Mouse (Mus musculus) heart, postnatal 4 days (tissue): Measurements from ENCODE around the gene Tmie. TPM values are rescaled to one million over a fixed set of nuclear protein-coding genes. Genes with fewer than 3 reads are reported as not detected.
"Not testable (repeated sequence)": the region's sequence is repeated elsewhere in the genome, so short reads cannot be mapped to it uniquely, and the experiment has no call there.

Source experiments
- DNase-seq: peaks from one replicate; pipeline ENCODE4 v3.0.0; 2021
- microRNA-seq, 2 experiments: library from miRNA; unstranded; fragments of <30 nt; microRNA quantifications; one replicate each; pipeline ENCODE4 v1.2.0; 2021 to 2022
- total RNA-seq, 2 experiments: library from RNA; stranded (reverse); gene quantifications; 2 replicates each; pipeline ENCODE4 v1.2.3; 2021

The Tmie gene
- total RNA-seq, 2 experiments from 2014 or later, result 0.43 to 0.45 TPM

DNA sequence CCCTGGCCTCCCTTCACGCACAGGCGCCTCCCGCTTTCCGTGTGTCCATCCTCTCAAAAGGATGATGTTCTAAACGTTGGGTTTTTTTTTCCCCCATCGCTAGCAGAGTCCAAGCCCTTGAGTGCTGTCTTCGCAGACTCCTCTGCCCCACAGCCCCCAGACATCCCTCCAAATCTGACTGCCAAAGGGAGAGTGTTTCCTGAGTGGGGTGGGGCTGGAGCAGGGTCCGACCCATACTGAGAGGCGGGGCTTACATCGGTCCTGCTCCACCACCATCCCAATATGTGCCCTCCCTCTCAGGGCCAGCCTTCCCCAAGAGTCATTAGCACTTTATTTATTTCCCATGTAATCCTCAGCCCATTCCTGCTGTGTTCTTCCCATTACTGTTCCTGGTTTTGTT is 45.0 kb downstream of the Tmie start:
- DNase-seq, result no peak

DNA sequence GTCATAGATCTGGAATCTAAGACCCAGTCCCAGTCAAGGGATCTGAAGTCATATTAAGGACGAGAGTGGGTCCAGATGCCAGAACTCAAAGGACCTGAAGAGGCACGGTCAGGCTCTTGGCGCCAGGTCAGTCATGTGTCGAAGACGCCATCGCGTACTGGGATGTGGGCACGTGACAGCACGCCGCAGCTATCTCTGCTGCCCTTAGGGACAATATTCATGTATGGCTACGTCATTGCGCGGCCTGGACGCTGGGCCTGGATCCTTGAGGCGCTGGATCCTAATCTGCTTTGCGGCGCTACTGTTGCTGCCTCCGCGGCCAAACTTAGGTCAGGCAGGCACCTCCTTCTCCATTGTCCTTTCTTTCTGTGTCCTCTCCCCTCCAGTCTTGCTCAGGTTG is 45.5 kb downstream of the Tmie start, which contains the start of gene Prss45:
Prss45 (plus strand) TSS at position 178 of the 400 bp plus-strand sequence.
- no peak for DNase-seq

DNA sequence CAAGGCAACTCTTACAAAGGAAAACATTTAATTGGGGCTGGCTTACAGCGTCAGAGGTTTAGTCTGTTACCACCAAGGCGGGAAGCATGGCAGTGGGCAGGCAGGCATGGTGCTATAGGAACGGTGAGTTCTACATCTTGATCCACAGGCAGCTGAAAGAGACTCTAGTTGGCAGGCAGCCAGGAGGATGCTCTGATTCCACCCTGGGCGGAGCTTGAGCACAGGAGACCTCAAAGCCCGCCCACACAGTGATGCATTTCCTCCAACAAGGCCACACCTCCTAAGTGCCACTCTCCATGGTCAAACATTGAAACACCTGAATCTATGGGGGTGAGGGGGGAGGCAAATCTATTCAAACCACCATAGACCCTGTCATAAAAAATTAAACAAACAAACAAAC is 46.9 kb downstream of the Tmie start:
- DNase-seq, result no peak

DNA sequence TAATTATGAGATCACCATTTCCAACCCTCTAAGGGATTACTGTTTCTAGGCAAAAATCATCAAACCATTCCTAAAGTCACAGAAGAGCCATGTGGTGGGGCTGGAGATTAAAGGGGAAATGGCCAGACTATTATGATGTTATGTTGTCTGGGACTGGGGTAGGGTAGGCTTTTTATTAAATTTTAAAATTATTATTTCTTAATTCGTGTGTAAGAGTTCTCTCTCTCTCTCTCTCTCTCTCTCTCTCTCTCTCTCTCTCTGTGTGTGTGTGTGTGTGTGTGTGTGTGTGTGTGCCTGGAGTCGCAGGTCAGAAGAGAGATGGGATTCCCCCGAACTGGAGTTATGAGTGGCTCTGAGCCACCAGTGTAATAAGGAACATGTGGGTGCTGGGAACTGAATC is 53.5 kb downstream of the Tmie start, which contains the start of gene Prss43:
Prss43 (plus strand) TSS at position 301 of the 400 bp plus-strand sequence.
- no peak for DNase-seq

DNA sequence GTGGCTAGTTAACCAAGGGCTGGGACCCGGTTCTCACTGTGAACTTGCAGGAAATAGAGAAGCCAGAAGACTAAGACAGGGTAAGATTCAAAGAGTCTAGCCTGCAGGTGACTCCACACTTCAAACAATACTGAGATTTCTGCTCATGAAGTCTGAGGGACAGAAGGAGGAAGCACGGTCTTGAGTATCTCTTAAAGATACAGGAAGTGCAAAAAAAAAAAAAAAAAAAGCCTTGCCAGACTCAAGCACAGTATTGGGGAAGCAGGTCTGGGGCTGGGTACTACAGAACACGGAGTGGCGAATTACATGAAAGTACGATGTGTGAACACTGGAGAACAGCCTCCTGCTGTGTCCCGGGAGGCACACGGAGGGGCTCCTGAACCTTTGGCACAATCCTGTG is 54.1 kb downstream of the Tmie start:
- DNase-seq, result no peak

DNA sequence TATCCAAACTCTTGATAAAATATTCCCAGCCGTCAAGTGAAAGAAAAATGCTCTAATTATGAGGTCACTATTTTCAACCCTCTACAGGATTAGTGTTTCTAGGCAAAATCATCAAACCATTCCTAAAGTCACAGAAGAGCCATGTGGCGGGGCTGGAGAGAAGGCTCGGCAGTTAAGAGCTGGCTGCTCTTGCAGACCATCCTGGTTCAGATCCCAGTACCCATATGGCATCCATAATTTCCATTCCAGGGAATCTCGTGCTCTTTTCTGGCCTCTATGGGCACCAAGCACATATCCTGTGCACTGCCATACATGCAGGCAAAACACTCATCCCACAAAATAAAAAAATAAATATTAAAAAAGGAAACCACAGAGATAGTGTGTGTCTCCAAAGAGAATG is 54.5 kb downstream of the Tmie start:
- no peak for DNase-seq

DNA sequence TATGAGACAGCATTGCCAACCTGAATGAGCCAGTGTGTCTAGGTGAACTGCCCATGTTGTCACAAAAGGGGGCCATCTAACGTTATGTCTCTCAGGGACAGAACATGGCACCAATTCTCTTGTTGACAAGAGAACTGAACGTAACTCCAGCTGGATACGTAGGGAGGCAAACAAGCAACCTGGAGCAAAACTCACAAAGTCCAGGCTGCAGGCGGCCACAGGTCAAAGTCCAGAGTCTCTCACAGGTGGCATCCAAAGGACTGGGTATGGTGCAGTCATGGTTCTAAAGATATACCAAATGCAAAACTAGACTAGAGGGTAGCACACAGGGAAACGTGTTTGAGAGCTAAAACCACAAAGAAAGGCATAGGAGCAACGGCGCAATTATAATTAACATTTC is 58.5 kb downstream of the Tmie start:
- DNase-seq, result no peak

DNA sequence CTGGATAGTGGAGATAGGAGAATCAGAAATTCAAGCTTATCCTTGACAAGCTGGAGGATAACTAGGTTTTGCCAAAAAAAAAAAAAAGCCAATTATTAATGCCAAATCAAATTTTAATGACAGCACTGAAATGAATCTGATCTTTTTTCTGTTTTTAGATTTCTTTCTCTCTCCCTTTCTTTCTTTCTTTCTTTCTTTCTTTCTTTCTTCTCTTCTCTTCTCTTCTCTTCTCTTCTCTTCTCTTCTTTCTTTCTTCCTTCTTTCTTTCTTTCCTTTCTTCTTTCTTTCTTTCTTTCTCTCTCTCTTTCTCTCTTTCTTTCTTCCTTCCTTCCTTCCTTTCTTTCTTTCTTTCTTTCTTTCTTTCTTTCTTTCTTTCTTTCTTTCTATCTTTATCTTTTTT is 59.4 kb downstream of the Tmie start:
- DNase-seq, result not testable (repeated sequence)

Small RNA genes within 50 kb of the gene (microRNA-seq; reads per million reads assigned to microRNA genes)
- 0 reads per million in 2 experiments for gene Gm24269

Other genes with a start within 250 kb of the Tmie start
- 1 to 10 TPM; 7.4 to 8.6 TPM for gene Nbeal2, start 226.0 kb downstream of the Tmie start, total RNA-seq
- gene Ccdc12, start 223.6 kb downstream of the Tmie start, total RNA-seq, result 10 to 100 TPM; 79.8 to 88.6 TPM
- 1,000 to 10,000 TPM; 8,328 to 9,816 TPM for gene Myl3, start 138.3 kb downstream of the Tmie start, total RNA-seq
- 10 to 100 TPM; 16.4 to 19.3 TPM for gene Pth1r, start 133.0 kb downstream of the Tmie start, total RNA-seq
- not detected for gene Prss42, start 81.9 kb downstream of the Tmie start, total RNA-seq
- gene Prss44, start 66.1 kb downstream of the Tmie start, total RNA-seq, result not detected
- not detected for gene Prss43, start 53.4 kb downstream of the Tmie start, total RNA-seq
- gene Prss45, start 45.5 kb downstream of the Tmie start, total RNA-seq, result under 1 TPM in 1 of 2 experiments, not detected in 1; 0.45 TPM
- gene Prss46, start 35.6 kb downstream of the Tmie start, total RNA-seq, result not detected
- not detected for gene Prss50, start 22.1 kb downstream of the Tmie start, total RNA-seq
- gene Als2cl, start 243 bp downstream of the Tmie start, total RNA-seq, result 10 to 100 TPM; 14.4 to 16.3 TPM
- gene Fam240a, start 36.7 kb upstream of the Tmie start, total RNA-seq, result not detected
- not detected for gene Tdgf1, start 66.0 kb upstream of the Tmie start, total RNA-seq
- 10 to 100 TPM; 15.4 to 16.6 TPM for gene Lrrc2, start 71.4 kb upstream of the Tmie start, total RNA-seq
- 1 to 10 TPM; 1.6 to 1.7 TPM for gene Rtp3, start 110.5 kb upstream of the Tmie start, total RNA-seq
- 1 to 10 TPM; 2.7 to 3.3 TPM for gene Ltf, start 139.2 kb upstream of the Tmie start, total RNA-seq
- 1 to 10 TPM; 5.4 to 6.7 TPM for gene Ccrl2, start 177.4 kb upstream of the Tmie start, total RNA-seq
- 100 to 1,000 TPM; 132 to 133 TPM for gene Lrrfip2, start 237.5 kb upstream of the Tmie start, total RNA-seq